Mouse (Mus musculus): ENCODE measurements around the gene Gm49388. TPM values are rescaled to one million over a fixed set of nuclear protein-coding genes. Genes with fewer than 3 reads are reported as not detected.

Gm49388 gene
- polyA plus RNA-seq, 1 experiment from 2014 or later = not detected

DNA sequence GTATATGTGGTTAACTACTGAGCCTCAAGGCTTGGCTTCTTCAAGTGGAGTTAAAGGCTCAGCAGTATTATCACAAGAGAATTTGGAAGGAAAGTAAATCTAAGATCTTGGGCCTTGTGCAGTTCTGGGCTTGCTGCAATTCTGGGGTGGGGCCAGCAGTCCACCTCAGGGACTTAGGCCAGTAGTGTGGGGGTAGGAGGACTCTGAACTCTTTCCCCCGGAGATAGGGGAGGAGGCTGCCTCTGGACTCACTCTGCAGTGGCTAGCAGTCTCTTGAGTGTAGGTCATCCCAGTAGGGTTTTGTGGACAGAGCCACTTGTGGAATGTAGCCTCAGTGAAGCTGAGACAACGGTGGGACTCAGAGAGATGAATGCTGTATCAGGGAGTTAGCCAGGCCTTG lies 19.7 kb upstream of the Gm49388 start:
- no peak for ATAC-seq
- H3K9ac ChIP-seq (ENCODE audit: low read depth, low read length) = no peak overlapping the region
- H3K27me3 ChIP-seq (ENCODE audit: control insufficient read depth, insufficient read depth, low read depth, low read length) = no peaks in the 10 kb centered on the region
- peaks cover 34% of the 10 kb centered on the region for H3K36me3 ChIP-seq (ENCODE audit: control insufficient read depth, insufficient read depth, low read length)
- no peaks in the 10 kb centered on the region for H3K9me3 ChIP-seq (replicated peaks; ENCODE audit: control insufficient read depth, low read length, poor library complexity, severe bottlenecking)
- H3K27ac ChIP-seq (ENCODE audit: low read length) = no peak overlapping the region
- whole genome bisulfite sequencing = 78% methylated on average over 2 of the region's 2 CpGs
- H3K4me3 ChIP-seq (ENCODE audit: low read depth, low read length) = no peak overlapping the region
- H3K4me1 ChIP-seq (ENCODE audit: control insufficient read depth, insufficient read depth, low read length) = peaks cover 16% of the 10 kb centered on the region
- H3K4me2 ChIP-seq (ENCODE audit: low read length) = no peak overlapping the region

DNA sequence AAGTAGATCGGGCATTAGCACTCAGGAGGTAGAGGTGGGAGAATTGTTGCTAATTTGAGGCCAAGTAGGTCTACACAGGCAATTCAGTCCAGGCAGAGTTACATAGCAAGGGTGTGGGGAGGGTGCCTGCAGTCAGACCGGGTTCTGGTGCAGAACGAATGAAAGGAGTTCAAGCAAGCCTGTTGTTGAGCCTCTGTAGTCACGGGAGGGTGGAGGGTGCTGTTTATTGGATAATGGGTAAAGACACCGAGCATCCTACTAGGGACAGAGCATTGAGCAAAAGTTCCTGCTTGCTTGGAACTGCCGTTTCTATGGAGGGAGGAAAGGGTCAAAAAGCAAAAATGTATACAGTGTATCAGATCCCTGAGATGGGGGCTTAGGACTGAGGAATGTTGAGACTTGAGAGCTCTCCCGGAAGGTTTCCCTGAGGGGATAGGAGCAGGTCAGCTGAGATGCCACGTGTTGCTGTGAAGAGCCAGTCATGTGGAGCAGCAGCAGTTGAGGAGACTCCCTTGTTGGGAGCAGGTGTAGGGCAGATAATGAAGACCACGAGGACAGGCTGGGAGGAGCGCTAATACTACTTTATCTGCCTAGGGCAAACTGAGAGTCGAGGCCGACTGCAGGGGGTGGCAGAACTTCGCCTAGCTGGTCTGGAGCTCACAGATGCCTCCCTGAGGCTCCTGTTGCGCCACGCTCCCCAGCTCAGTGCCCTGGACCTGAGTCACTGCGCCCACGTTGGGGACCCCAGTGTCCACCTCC lies 18.4 kb upstream of the Gm49388 start:
- H3K9me3 ChIP-seq (replicated peaks; ENCODE audit: control insufficient read depth, low read length, poor library complexity, severe bottlenecking) = no peaks in the 10 kb centered on the region
- H3K9ac ChIP-seq (ENCODE audit: low read depth, low read length) = no peak overlapping the region
- ATAC-seq = no peak
- 81% methylated on average over 17 of the region's 17 CpGs for WGBS
- H3K36me3 ChIP-seq (ENCODE audit: control insufficient read depth, insufficient read depth, low read length) = peaks cover 34% of the 10 kb centered on the region
- no peak overlapping the region for H3K4me3 ChIP-seq (ENCODE audit: low read depth, low read length)
- no peaks in the 10 kb centered on the region for H3K27me3 ChIP-seq (ENCODE audit: control insufficient read depth, insufficient read depth, low read depth, low read length)
- no peak overlapping the region for H3K27ac ChIP-seq (ENCODE audit: low read length)
- H3K4me2 ChIP-seq (ENCODE audit: low read length) = no peak overlapping the region
- peaks cover 16% of the 10 kb centered on the region for H3K4me1 ChIP-seq (ENCODE audit: control insufficient read depth, insufficient read depth, low read length)

DNA sequence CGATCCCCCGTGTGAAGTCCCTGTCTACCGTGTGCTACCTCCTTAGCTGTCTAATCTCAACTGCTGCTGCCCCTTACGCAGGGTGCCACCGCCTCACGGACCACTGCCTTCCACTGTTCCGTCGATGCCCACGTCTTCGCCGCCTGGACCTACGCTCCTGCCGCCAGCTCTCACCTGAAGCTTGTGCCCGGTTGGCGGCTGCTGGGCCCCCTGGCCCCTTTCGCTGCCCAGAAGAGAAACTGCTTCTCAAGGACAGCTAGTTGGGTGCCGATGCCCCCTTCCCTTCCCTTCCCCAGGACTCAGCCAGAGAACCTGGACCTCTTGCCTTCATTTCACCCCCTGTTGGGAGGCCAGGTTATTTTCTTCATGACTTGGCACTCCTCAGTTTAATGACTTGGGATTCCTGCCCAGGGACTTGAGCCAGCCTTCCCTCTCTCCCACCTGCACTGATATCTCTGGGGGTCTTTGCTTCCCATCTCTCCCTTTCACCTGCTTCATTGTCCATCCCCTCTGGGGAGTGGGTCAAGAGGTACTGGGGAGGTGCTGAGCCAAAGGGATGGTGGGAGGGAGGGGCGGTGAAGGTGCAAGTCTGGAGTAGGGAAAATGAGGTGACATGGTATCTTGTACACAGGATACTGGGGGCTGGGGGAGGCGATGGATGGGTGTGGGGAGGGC lies 17.6 kb upstream of the Gm49388 start:
- Histone ChIP-seq H3K27me3 (ENCODE audit: control insufficient read depth, insufficient read depth, low read depth, low read length) (no peaks in the 10 kb centered on the region), H3K4me2 (ENCODE audit: low read length) (no peak overlapping the region), H3K4me1 (ENCODE audit: control insufficient read depth, insufficient read depth, low read length) (peaks cover 16% of the 10 kb centered on the region), H3K9me3 (replicated peaks; ENCODE audit: control insufficient read depth, low read length, poor library complexity, severe bottlenecking) (no peaks in the 10 kb centered on the region), H3K9ac (ENCODE audit: low read depth, low read length) (no peak overlapping the region), H3K27ac (ENCODE audit: low read length) (no peak overlapping the region), H3K4me3 (ENCODE audit: low read depth, low read length) (no peak overlapping the region), H3K36me3 (ENCODE audit: control insufficient read depth, insufficient read depth, low read length) (peaks cover 34% of the 10 kb centered on the region)
- ATAC-seq = no peak
- WGBS = 92% methylated on average over 19 of the region's 19 CpGs

DNA sequence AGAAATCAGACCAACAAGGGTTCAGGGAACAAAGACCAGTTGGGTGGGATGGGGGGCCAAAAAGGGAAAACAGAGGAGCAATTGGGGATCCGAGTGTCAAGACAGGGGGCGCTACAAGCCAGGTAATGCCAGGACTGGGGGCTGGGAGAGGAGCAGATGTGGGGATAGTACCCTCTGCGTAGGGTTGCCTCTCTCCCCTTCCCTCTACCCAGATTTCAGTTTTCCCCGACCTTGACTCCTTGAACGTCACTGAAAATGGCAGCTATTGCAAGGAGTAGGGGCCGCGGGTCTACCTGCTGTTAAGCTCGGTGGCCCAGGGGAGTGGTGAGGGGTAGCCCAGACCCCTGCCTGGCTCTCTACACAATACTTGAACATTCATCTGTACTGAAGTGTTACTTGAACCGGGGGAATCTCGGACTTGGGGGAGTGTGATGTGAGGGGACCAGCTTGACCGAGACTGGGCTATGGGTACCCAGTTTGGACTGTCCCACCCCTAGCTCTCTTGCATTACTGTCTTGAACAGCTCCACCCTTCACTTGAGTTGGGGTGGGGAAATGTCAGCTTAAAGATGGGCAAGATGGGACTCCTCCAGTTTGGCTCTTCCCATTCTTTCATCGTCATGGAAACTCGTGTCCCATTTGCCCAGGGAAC lies 16.9 kb upstream of the Gm49388 start:
- Histone ChIP-seq H3K9me3 (replicated peaks; ENCODE audit: control insufficient read depth, low read length, poor library complexity, severe bottlenecking) (no peaks in the 10 kb centered on the region), H3K36me3 (ENCODE audit: control insufficient read depth, insufficient read depth, low read length) (peaks cover 29% of the 10 kb centered on the region), H3K9ac (ENCODE audit: low read depth, low read length) (no peak overlapping the region), H3K27me3 (ENCODE audit: control insufficient read depth, insufficient read depth, low read depth, low read length) (no peaks in the 10 kb centered on the region), H3K4me2 (ENCODE audit: low read length) (peak overlapping the region; percentile 71), H3K4me1 (ENCODE audit: control insufficient read depth, insufficient read depth, low read length) (peaks cover 16% of the 10 kb centered on the region), H3K27ac (ENCODE audit: low read length) (0 out of 2 replicates have a peak overlapping the region, but pooled peaks have one; percentile 4), H3K4me3 (ENCODE audit: low read depth, low read length) (no peak overlapping the region)
- ATAC-seq = no peak
- 45% methylated on average over 13 of the region's 13 CpGs for WGBS

DNA sequence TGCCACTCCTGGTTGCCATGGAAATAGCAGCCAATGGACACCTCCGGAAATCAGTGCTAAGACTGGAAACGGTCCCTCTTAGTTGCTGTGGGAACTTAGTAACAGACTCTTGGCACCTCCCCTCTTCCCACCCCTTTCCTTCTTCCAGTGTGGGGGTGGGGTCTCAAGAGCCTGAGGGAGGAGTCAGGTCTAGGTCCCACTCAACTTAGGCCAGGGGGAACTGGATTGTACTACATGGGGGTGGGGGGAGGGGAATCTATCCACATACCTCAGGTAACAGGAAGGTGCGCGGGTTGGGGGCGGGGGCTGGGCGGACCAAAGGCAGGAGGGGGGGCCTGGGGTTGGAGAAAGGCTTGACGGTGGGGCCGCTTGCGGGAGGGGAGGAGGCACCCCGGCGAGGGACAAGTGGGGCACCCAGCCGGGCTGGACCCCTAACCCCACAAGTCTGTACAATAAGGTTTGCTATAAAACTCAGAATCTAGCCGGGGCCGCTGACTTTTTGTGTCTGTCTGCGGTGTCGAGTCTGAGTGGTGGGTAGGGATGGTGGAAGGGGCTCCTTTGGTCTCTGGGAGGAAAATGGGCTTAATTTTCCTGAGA lies 16.3 kb upstream of the Gm49388 start:
- peak; percentile 87 for ATAC-seq

DNA sequence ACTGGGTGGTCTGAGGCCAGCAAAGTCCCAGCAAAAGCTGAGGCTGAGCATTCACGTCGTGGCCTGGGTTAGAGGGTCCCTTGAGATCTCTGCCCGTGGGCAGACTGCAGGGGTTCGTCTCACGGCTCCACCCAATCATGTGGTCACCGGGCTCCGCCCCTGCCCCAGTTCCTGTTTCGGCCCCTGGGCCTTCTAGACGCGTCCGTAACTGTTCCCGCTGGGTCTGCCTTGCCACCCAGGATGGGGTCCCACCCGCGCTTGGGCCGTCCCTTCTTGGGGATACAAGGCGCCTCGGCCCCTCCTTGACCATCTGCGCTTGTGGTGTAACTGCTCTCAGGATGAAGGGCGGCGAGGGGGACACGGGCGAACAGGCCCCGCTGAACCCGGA lies 15.8 kb upstream of the Gm49388 start, which contains the start of gene Orai3:
Gene Orai3 (plus strand): TSS at position 165 of the 388 bp plus-strand sequence.
- under 1% methylated on average over 24 of the region's 24 CpGs for WGBS
- Histone ChIP-seq H3K4me1 (ENCODE audit: control insufficient read depth, insufficient read depth, low read length) (peaks cover 16% of the 10 kb centered on the region), H3K27me3 (ENCODE audit: control insufficient read depth, insufficient read depth, low read depth, low read length) (no peaks in the 10 kb centered on the region), H3K4me2 (ENCODE audit: low read length) (peak within 1 kb of the TSS; percentile 71), H3K9ac (ENCODE audit: low read depth, low read length) (peak within 1 kb of the TSS; percentile 70), H3K27ac (ENCODE audit: low read length) (peak within 1 kb of the TSS; percentile 66), H3K9me3 (replicated peaks; ENCODE audit: control insufficient read depth, low read length, poor library complexity, severe bottlenecking) (no peaks in the 10 kb centered on the region), H3K36me3 (ENCODE audit: control insufficient read depth, insufficient read depth, low read length) (peaks cover 21% of the 10 kb centered on the region), H3K4me3 (ENCODE audit: low read depth, low read length) (peak within 1 kb of the TSS; percentile 44)
- peak; percentile 57 for ATAC-seq

More for the DNA sequence above, 16.3 kb upstream of the Gm49388 start:
- H3K4me3 ChIP-seq (ENCODE audit: low read depth, low read length) = peak overlapping the region; percentile 44
- peak overlapping the region; percentile 71 for H3K4me2 ChIP-seq (ENCODE audit: low read length)
- no peaks in the 10 kb centered on the region for H3K27me3 ChIP-seq (ENCODE audit: control insufficient read depth, insufficient read depth, low read depth, low read length)
- peaks cover 16% of the 10 kb centered on the region for H3K4me1 ChIP-seq (ENCODE audit: control insufficient read depth, insufficient read depth, low read length)
- H3K36me3 ChIP-seq (ENCODE audit: control insufficient read depth, insufficient read depth, low read length) = peaks cover 23% of the 10 kb centered on the region
- no peaks in the 10 kb centered on the region for H3K9me3 ChIP-seq (replicated peaks; ENCODE audit: control insufficient read depth, low read length, poor library complexity, severe bottlenecking)
- peak overlapping the region; percentile 70 for H3K9ac ChIP-seq (ENCODE audit: low read depth, low read length)
- H3K27ac ChIP-seq (ENCODE audit: low read length) = peak overlapping the region; percentile 66
- WGBS = 2% methylated on average over 14 of the region's 16 CpGs

DNA sequence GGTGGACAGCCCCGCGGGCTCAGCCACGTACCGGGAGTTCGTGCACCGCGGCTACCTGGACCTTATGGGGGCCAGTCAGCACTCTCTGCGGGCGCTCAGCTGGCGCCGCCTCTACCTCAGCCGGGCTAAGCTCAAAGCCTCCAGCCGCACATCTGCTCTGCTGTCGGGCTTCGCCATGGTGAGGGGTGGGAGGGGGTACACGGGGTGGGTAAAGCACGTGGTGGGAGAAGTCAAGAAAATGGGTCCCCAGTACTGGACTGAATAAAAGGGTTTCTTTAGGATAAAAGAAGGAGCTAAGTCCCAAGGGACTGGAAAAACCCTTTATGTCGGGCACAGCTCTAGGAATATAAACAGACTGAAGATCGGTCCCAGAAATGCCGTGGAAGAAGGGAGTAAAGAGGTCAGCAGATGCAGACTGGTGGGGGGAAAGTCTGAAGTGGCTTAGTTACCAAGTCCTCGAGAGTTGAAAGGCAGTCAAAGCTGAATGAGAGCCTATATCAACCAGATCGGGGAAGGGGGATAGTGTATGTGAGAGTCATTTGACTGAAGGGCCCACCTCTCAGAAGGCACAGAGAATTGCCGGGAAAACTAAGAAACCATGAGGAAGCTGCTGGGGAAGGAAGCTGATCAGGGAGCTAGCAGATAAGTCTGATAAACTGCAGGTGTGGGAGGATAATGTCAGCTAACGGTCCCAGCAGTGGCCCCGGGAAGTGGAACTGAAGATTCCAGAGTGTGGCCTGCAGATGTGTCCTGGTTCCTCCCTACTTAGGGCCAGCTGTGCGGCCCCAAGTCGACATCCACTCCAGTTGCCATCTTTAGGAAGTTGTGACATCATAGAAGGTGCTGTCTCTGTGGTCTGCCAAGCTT lies 15.1 kb upstream of the Gm49388 start:
- Histone ChIP-seq H3K4me3 (ENCODE audit: low read depth, low read length) (peak overlapping the region; percentile 44), H3K36me3 (ENCODE audit: control insufficient read depth, insufficient read depth, low read length) (peaks cover 17% of the 10 kb centered on the region), H3K4me1 (ENCODE audit: control insufficient read depth, insufficient read depth, low read length) (peaks cover 16% of the 10 kb centered on the region), H3K4me2 (ENCODE audit: low read length) (peak overlapping the region; percentile 71), H3K9me3 (replicated peaks; ENCODE audit: control insufficient read depth, low read length, poor library complexity, severe bottlenecking) (no peaks in the 10 kb centered on the region), H3K27ac (ENCODE audit: low read length) (peak overlapping the region; percentile 66), H3K27me3 (ENCODE audit: control insufficient read depth, insufficient read depth, low read depth, low read length) (no peaks in the 10 kb centered on the region), H3K9ac (ENCODE audit: low read depth, low read length) (peak overlapping the region; percentile 70)
- ATAC-seq = peak; percentile 6
- WGBS = 5% methylated on average over 27 of the region's 27 CpGs

DNA sequence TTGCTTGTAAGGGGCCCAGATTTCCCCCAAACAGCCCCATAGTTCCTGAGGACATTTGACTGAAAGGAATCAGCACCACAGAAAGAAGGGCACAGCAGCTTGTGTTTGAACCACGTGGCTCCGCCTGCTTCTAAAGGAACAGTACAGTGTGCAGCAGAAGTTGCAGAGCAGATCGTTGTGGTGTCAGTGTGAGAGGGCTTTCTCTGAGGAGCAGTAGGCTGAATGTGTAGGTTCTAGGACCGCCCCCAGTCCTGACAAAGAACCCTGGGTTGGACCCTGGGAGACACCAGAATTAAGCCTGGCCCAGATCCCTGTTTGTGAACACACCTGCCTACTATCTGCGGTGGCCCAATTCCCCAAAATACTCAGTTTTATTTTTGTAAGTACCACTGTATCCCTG lies 14.1 kb upstream of the Gm49388 start:
- no peaks in the 10 kb centered on the region for H3K9me3 ChIP-seq (replicated peaks; ENCODE audit: control insufficient read depth, low read length, poor library complexity, severe bottlenecking)
- no peak overlapping the region for H3K9ac ChIP-seq (ENCODE audit: low read depth, low read length)
- H3K36me3 ChIP-seq (ENCODE audit: control insufficient read depth, insufficient read depth, low read length) = peaks cover 9% of the 10 kb centered on the region
- H3K27me3 ChIP-seq (ENCODE audit: control insufficient read depth, insufficient read depth, low read depth, low read length) = no peaks in the 10 kb centered on the region
- H3K4me1 ChIP-seq (ENCODE audit: control insufficient read depth, insufficient read depth, low read length) = peaks cover 16% of the 10 kb centered on the region
- no peak overlapping the region for H3K4me3 ChIP-seq (ENCODE audit: low read depth, low read length)
- WGBS = 70% methylated on average over 5 of the region's 5 CpGs
- H3K27ac ChIP-seq (ENCODE audit: low read length) = no peak overlapping the region
- no peak overlapping the region for H3K4me2 ChIP-seq (ENCODE audit: low read length)
- ATAC-seq = no peak
